Mouse (Mus musculus): ENCODE data around the gene Capsl.

Capsl gene

DNA sequence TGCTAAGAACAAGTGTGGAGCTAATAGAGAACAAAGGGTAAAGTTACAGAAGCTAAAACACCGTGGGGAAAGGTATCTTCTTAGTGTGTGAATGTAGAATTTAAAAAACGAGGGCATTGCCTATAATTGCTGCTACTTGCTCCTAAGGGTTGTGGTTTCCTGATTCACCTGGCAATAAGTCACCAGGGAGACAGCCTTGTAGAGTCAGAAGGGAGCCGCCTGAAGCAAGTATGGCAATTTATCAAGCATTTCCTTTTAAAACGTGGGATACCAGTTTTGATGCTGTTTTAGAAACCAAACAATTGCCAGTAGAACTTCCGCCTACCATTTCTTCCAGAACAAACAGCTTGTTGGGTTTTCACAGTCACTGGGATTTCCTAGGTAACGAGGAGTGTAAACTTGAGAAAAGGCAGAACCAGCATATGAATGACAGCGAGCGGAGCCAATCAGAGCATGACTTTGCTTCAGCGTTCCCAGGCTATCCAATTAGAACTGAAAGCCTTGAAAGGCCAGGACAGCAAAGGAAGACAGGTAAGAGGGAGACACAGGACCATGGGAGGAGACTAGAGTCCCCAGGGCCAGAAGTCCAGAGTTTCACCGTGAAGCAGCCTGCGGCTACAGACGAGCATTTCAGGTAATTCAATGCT lies at the start of gene Capsl:
TSS of gene Capsl (plus strand) at position 495 of the 647 bp plus-strand sequence.
- no peak for DNase-seq

- DNase-seq = no peak
Observed at GRCm38 (mm10) chr15:9409475-9409874, 26.4 kb upstream of the Capsl start.

DNA sequence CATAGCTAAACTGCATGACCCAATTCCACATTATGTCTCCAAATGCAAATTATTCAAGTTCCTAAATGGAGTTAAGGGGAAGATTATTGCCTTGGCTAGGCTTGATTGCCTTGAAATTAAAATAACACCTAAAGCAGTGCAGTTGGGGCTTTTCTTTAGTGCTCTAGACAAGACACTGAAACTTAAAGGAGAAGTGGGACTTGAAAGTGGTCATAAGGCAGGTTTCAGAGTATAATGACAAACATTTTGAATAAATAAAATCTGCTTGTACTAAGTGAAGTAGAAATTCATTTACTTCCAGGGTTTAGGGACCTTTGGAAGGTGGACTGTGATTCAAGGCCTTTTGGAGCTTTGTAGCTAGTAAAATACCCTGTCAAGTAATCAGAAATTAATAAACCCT lies 14.7 kb upstream of the Capsl start:
- no peak for DNase-seq

GRCm38 (mm10) chr15:9427849-9428248 lies 8.0 kb upstream of the Capsl start:
- DNase-seq = no peak

GRCm38 (mm10) chr15:9429843-9430242 lies 6.0 kb upstream of the Capsl start:
- DNase-seq = no peak

GRCm38 (mm10) chr15:9451999-9452398 lies 16.2 kb downstream of the Capsl start:
- DNase-seq = peak; percentile 70

DNA sequence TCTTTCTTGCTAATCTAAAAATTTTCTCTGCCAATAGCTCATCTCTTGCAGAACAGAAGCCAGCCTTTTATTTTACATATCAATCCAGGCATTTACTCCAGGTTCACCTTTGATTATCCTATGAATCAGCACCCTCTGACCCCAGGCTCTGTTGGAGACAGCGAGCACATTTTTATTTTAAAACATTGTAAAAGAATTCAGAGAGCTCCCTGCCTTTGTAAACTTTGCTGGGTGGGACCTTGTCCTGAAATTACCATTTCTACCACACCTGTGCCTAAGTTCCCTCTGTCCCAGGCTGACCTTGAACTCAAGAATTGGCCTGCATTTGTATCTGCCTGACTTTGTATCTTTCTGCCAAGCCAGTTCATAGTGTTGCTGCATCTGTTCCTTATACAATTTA lies 17.0 kb downstream of the Capsl start:
- peak; percentile 49 for DNase-seq

GRCm38 (mm10) chr15:9454198-9454597 lies 18.4 kb downstream of the Capsl start:
- peak; percentile 87 for DNase-seq

DNA sequence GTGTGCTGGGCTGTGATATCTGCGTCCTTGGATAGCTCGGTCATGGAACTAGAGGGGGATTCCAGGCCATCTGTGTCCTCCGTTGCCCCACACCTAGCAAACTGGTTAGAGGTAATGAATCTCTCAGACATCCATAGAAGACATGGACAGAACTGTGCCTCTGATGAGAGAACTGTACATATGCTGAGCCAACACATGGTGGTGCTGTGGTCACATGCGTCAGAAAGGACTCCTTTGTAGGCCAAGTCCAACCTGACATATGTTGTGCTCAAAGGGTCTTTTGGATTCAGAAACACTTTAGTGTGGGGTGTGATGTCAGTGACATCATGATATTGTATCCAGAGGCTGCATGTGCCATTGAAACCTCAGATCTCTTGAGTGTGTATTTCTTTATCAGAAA lies 19.4 kb downstream of the Capsl start:
- peak; percentile 54 for DNase-seq

GRCm38 (mm10) chr15:9463521-9464027 lies 27.7 kb downstream of the Capsl start:
- DNase-seq = peak; percentile 69

GRCm38 (mm10) chr15:9464039-9464438 lies 28.2 kb downstream of the Capsl start:
- no peak for DNase-seq

GRCm38 (mm10) chr15:9471053-9471685 lies 35.3 kb downstream of the Capsl start:
- peak; percentile 41 for DNase-seq

DNA sequence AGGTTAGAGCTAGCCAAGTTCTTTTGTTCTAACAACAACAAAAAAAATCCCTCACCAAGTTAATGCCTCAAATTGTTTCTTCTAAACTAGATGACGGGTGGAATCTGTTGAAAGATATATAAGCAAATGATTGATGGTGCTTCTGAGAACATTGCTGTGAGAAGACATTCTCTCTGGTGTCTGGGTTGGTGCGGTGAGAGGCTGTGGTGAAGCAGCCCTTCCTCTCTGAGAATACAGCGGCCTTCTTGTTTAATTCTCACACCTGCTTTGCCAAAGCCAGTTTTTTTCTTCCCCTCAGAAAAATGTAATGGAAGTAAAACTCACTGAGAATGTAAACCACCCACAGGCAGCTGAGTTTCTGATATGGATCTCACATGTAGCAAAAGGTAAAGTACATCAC lies 36.3 kb downstream of the Capsl start:
- peak; percentile 13 for DNase-seq

DNA sequence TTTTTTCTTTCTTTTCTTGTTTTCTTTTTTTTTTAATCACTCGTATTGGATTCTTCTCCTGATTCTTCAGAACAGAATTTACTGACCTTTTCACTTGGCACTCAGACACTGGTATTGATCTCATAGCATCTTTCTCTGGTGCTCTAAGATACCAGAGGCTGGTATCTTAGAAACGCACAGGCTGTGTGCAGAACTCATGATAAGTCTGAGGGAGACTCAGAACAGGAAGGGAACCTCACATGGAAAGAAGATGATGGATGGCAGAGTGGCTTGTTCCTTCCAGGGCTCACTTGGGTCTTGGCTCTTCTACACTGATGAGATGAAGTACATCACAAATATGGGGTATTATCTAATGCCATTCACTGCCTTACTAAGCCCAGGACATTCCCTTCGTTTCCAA lies 36.8 kb downstream of the Capsl start:
- DNase-seq = peak; percentile 59

DNA sequence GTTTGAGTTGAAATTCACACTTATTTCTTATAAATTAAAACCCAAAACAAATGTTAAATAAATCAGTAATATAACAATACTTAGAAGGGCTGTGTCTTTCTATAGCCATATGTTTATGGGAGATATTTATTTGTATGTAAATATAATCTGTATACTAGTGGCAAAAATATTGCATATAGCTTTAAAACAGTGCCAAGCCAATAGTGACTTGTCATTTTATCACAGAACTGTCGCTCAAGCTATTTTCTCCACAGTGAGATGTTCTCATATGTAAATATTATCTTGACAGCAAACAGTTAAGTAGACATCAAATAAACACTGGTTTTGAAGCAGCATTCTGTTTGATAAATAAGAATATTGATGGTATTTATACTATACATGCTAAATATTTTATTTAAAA lies 37.4 kb downstream of the Capsl start:
- no peak for DNase-seq

- no peak for DNase-seq
Observed at GRCm38 (mm10) chr15:9489417-9490118, 53.7 kb downstream of the Capsl start.

- peak; percentile 74 for DNase-seq
Observed at GRCm38 (mm10) chr15:9492077-9492476, 56.2 kb downstream of the Capsl start.
